Mouse (Mus musculus) lung, adult 2 months (tissue): ENCODE measurements at regions not wholly inside any gene's neighbourhood (a gene's known extent, or its start where the extent isn't known, plus 50 kb on each side); places are given as distances from the start of the nearest gene placed in this dataset.

Experiments used
- CTCF ChIP-seq: fragments of 200-500 bp; IDR thresholded peaks from 2 replicates; pipeline ENCODE4 v1.5.1; 2011; ENCODE audit warnings: mild to moderate bottlenecking, low read length, control low read depth; ENCODE audit not compliant: insufficient read depth
- POLR2A ChIP-seq: fragments of 200-500 bp; IDR thresholded peaks from 2 replicates; pipeline ENCODE4 v1.6.1; 2011; ENCODE audit warnings: low read depth, mild to moderate bottlenecking, control low read depth, low read length, borderline replicate concordance; ENCODE audit errors: extremely low read depth

- TF ChIP-seq CTCF (no peak), POLR2A (no peak)
These were observed 258.4 kb downstream of the Gm12728 start for GRCm38 (mm10) chr4:106048053-106048452.
